Mouse (Mus musculus) thymus, postnatal 14 days (tissue): Measurements from ENCODE around the gene Cel.

Experiments used
- DNase-seq: peaks from one replicate; pipeline ENCODE4 v3.0.0; 2021

The Cel gene

GRCm38 (mm10) chr2:28536766-28537633 lies 26.2 kb downstream of the Cel start:
- DNase-seq = no peak

DNA sequence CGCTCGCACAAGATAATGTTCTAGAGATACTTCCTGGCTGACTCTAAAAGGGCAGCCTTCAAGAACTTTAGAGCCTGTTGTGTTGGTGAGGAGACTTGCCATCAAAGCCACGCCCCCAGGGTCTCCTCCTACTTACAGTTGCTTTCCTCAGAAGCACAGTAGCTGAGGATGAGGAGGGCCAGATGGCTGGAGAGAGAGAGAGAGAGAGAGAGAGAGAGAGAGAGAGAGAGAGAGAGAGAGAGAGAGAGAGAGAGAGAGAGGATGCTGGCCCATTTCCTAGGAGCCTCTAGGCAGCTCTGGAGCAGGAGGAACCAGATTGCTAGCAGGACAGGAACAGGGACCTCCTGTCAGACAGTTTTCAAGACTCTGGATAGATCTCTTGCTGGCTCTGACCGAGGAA lies 27.0 kb downstream of the Cel start:
- no peak for DNase-seq

DNA sequence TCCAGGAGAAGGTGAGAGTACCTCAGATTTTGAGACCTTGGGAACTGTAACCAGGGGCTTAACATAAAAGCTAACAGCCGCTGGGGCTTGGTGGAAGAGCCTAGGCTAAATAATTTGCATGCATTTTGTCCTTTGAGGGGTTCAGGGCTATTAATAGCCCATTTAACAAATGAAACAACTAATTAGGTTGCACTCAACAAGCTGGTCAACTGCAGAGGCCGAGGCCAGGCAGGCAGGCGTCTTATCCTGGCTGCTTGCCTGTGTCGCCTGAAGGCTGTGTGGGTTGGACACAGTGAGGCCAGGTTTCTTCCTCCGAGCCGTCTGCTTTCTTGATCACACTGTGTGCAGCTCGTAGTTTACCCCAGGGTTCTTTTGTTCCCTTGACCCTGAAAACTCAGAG lies 27.6 kb downstream of the Cel start:
- DNase-seq = no peak

DNA sequence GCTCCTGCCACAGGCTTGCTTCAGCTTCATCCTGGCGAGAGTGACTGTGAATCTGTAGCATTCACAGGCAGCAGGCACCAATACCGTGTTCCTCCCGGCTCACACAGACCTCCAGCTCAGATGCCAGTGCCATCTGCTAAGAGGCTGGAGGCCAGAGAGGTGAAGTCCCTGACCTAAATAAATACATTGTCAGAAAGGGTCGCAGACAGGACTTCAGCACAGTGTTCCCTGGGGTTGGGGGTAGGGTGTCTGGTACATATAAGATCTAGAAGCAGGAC lies 28.0 kb downstream of the Cel start:
- no peak for DNase-seq

GRCm38 (mm10) chr2:28534436-28535262 lies 28.6 kb downstream of the Cel start:
- DNase-seq = no peak

DNA sequence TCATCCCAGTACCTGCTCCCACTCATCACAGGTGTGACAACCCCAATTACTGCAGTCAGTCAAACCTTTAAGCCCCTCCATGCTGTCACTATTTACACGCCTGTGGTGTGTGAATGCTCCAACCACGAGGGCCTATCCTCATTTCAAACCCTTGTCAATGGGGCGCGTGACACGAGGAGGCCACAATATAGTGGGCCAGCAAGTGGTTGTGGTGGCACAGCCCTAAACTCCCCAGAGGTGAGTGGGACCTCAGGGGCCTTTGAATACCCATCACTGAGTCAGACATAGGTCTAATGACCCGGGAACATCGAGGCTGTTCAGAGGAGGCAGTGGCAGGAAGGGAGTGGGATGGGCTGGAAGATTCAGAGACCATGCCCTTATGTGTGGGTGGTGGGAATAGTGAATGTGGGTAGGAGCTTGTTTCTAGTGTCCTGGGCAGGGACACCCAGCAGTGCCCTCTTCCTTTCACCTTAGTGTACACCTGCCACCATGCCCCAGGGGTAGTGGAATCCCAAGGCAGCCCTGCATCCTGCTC lies 29.2 kb downstream of the Cel start:
- no peak for DNase-seq

DNA sequence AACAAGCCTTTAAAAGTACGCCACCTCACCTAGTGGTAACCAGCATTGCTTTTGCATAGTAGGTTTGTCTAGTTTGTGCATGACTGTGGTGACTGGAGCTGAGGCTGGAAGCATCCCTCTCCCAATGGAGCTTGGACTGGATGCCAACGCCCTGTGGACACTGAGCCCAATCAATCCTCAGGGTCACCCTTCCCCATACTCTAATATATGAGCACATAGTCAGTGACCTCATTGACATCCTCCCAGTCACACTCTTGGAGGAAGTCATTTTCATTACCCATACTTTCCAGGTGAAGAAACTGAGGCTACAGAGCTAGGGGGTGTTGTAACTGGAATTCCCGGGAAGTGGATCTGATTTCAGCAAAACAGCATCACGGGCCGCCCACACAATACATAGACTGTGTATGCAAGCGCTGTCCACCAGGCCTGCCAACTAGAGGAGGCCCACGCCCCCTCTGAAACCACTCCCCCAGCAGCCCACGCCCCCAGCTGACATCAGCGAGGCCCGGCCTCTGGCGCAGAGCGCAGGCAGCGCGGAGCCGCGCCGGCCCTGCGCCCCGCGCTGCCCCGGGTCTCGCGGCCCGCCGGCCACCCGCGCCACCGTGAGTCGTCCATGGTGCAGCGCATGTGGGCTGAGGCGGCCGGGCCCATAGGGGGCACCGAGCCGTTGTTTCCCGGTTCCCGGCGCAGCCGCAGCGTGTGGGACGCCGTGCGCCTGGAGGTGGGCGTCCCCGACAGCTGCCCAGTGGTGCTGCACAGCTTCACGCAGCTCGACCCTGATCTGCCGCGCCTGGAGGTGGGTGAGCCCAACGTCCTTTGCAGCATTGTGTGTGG lies 30.0 kb downstream of the Cel start:
- DNase-seq = peak; percentile 78

DNA sequence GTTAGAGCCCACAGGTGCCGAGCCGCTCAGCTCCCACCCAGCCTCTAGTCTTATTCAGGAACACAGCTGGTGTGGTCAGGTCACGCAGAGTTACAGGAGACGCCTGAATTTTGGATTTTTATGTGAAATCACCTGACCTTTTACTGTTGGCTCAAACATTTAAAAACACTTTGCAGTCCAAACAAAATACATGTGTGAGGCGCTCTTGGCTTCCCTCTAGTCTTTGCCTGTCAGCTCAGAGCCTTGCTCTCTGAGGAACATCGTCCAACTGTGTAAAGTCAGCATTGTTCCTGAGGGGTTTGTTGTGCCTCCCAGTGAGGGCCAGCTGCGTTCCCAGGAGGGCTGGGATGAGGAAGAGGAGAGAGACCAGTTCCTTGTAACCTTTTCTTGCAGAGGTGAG lies 32.9 kb downstream of the Cel start:
- no peak for DNase-seq

- DNase-seq = no peak
Measured at GRCm38 (mm10) chr2:28529856-28530255, 33.3 kb downstream of the Cel start.

- DNase-seq = no peak
Measured at GRCm38 (mm10) chr2:28528354-28528730, 34.9 kb downstream of the Cel start.

- no peak for DNase-seq
Measured at GRCm38 (mm10) chr2:28527436-28528353, 35.5 kb downstream of the Cel start.

DNA sequence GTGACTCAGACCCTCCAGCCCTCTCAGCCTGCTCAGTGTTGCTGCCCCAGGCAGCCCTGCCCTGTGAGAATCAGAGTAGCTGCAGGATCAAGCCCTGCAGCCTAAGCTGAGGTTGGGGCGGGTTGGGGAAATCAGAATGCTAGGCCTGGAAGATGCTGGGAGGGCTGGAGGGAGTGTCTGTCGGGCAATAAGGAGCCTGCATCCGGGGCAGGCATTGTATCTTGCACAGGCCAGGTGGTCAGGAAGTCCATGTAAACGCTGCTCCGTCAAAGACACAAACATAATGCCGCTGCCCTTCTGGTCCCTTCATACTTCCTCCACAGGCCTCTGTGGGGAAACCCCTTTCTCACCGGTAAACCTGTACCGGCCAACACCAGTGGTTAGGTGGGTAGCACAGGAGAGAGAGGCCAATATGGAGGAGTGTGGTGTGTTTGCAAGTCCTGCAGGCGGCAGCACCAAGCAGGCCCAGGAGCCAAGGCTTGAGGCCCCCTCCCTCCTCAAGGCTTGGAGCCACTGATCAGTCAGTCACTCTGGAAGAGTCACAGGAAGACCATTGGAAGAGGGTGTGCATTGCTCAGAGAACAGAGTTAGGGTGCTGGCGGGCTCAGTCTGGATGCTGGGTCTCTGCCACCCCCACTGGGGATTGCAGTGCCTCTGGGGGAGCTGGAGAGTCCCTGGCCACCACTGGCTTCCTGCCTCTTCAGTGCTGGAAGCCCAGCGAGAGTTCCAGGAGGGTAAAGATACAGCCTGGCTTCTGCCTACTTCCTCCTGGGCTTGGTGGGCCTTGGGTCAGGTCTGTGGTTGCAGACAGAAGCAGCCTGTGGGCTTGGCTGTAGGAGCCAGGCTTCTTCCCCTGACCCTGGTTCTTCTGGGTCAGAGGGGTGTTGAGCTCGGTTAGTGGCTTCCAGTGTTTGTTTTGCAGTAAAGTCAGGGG lies 37.0 kb downstream of the Cel start:
- peak; percentile 22 for DNase-seq

- no peak for DNase-seq
Measured at GRCm38 (mm10) chr2:28525219-28525942, 37.8 kb downstream of the Cel start.

- DNase-seq = no peak
Measured at GRCm38 (mm10) chr2:28524406-28524805, 38.8 kb downstream of the Cel start.

- DNase-seq = no peak
Measured at GRCm38 (mm10) chr2:28523643-28524117, 39.5 kb downstream of the Cel start.

GRCm38 (mm10) chr2:28522166-28522565 lies 41.0 kb downstream of the Cel start:
- DNase-seq = no peak

DNA sequence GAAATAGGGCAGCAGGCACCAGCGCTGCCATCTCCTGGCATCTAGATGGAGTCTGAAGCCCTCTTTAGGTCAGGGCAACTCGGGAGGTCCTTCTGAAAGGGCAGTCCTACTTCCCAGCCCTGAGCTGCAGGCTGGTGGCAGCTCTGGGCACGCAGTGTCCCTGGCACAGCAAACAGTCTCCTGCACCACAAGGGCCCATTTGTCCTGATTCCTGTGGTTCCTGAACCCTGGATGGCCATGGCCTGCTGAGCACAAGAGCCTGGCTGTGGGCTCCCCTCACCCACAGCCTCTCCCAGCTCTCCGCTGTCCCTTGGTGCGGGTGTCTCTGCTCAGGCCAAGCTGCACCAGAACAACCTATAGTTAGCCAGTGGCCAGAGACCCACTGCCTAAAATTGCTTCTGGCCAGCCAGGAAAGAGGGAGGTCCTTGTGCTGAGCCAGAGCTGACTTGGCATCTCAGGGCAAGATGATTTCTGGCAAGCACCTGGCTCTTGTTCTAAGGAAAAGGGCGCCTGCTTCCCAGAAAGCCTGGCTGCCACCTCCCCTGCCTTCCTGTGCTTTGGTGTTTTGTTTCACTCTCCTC lies 41.5 kb downstream of the Cel start:
- DNase-seq = no peak

DNA sequence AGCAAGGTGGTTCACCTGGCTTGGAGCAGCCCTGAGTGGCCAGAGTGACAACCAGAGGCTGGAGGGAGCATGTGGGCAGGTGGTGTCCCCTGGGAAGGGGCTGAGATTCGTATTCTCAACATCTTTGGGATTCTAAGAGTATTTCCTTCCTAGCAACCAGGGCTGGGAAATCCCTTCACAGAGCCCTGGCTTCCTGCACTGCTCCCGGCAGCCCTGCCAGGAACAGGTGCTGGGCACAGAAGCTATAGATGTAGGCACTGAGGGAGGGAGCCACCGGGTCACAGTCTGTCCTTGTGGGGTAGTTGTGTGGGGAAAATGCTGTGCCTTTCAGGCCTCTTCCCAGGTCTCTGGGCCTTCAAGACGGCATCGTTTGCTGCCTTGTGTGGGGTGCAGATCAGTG lies 42.6 kb downstream of the Cel start:
- DNase-seq = no peak

DNA sequence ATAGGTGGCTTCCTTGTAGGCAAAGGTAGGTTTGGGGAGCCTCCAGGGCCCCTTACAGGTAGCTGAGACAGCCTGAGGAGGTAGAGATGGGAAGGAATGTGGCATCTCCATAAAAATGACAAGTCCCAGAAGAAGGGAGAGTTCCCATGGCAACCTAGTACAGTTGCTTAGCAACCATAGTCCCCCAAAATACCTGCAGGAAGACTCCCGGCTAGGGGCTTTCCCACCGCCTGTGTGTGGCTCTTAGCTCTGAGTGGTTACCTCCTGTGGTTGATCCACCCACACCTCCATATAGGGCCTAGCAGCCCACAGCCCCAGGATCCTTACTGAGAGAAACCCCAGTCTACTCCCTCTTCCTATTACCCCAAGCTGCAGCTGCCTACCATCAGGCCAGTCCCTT lies 45.0 kb downstream of the Cel start:
- DNase-seq = peak; percentile 37
